Mouse (Mus musculus) macrophage (primary cell): ENCODE results near the gene Strbp. TPM values are rescaled to one million over a fixed set of nuclear protein-coding genes. Genes with fewer than 3 reads are reported as not detected.
"Not testable (repeated sequence)": the region's sequence is repeated elsewhere in the genome, so short reads cannot be mapped to it uniquely, and the experiment has no call there.

ENCODE experiments used
- H3K27ac ChIP-seq: fragments of 350-480 bp; formaldehyde crosslinking; 2 replicates; pipeline ENCODE4 v1.9.0; 2021
- H3K36me3 ChIP-seq: fragments of 350-480 bp; formaldehyde crosslinking; 2 replicates; pipeline ENCODE4 v1.9.0; 2021; ENCODE audit errors: inconsistent target
- H3K4me3 ChIP-seq: fragments of 350-480 bp; formaldehyde crosslinking; 2 replicates; pipeline ENCODE4 v1.9.0; 2021; ENCODE audit errors: inconsistent target
- H3K79me2 ChIP-seq: fragments of 350-480 bp; formaldehyde crosslinking; 2 replicates; pipeline ENCODE4 v1.9.0; 2021; ENCODE audit errors: inconsistent target
- WGBS: methylation state at CpG from one replicate; pipeline ENCODE4 v1.1.7; 2026; ENCODE audit warnings: inconsistent platforms; ENCODE audit not compliant: missing documents; 5-methylcytosine and 5-hydroxymethylcytosine counted together
- polyA plus RNA-seq: library from polyadenylated mRNA; stranded (reverse); fragments of 250-400 nt; gene quantifications from 3 replicates; pipeline ENCODE4 v1.2.4, GENCODE M21; 2018; ENCODE audit warnings: inconsistent platforms

The Strbp gene
- polyA plus RNA-seq, 1 experiment from 2014 or later = 3.2 TPM

DNA sequence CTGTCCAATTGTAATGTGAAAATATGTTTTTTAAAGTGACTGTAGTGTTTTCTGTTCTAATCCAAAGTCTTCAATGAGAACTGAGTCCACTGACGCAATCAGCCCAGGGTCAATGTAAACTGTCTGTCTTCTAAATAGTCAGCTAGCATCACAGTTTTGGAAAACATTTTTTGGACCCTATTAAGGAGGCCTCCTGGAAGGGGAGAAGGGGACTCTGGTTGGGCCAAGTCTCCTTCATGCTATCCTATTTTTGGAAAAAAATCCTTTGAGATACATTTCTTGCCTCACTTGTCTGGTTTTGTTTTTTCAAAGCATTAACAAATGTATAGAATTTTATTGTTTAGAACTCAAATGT lies 184.4 kb downstream of the Strbp start:
- Histone ChIP-seq H3K4me3 (no peak overlapping the region), H3K79me2 (no peaks in the 10 kb centered on the region), H3K27ac (no peak overlapping the region), H3K36me3 (peaks cover 11% of the 10 kb centered on the region; the same call in 1 of the 2 replicates)
- WGBS = 100% methylated on average over 1 of the region's 1 CpGs

GRCm38 (mm10) chr2:37518561-37519285 lies 184.9 kb downstream of the Strbp start:
- Histone ChIP-seq H3K4me3 (no peak overlapping the region), H3K36me3 (peaks cover 11% of the 10 kb centered on the region; the same call in 1 of the 2 replicates), H3K27ac (no peak overlapping the region), H3K79me2 (no peaks in the 10 kb centered on the region)
- 98% methylated on average over 4 of the region's 4 CpGs for WGBS

GRCm38 (mm10) chr2:37516922-37517462 lies 186.7 kb downstream of the Strbp start:
- no peaks in the 10 kb centered on the region for H3K79me2 ChIP-seq
- H3K36me3 ChIP-seq = peaks cover 19% of the 10 kb centered on the region; the same call in 1 of the 2 replicates
- no peak overlapping the region for H3K27ac ChIP-seq
- no peak overlapping the region for H3K4me3 ChIP-seq
- 92% methylated on average over 4 of the region's 4 CpGs for WGBS

DNA sequence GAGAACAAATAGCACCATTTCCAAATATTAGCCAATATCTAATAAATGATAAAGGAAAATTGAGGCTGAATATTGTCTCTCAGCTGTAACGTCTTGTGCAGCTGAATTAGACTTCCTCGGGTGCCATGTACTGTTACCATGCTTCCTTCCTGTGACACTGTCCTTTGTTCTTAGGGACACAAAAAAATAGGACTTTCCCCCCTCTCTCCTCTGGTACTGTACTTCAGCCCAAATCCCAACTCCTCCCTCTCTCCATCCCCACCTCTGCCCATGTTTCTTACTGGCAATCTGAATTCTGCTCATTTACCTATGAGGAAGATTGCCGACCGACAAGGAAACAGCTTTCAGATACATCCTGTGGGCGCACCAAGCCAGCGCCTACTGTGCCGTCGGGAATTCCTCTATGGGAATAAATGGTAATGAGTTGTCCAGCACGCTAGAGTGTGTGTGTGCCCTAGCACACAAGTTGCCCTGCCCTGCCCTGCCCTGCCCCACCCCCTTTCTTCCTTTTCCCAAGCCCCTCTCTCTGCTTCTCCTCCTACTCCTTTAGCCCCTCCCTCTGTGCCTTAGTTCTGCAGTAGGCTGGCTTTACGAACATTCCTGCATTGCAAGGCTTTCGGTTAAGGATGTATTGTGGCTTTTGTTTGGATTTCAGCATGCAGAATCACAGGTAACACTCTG lies 187.5 kb downstream of the Strbp start, which contains the start of gene Gpr21:
Gpr21 (plus strand) TSS at position 303 of the 681 bp plus-strand sequence.
- Histone ChIP-seq H3K27ac (no peak within 1 kb of the TSS), H3K4me3 (no peak within 1 kb of the TSS), H3K79me2 (no peaks in the 10 kb centered on the region), H3K36me3 (peaks cover 20% of the 10 kb centered on the region; the same call in 1 of the 2 replicates)
- 84% methylated on average over 11 of the region's 11 CpGs for WGBS

GRCm38 (mm10) chr2:37511134-37511901 lies 192.3 kb downstream of the Strbp start:
- H3K4me3 ChIP-seq = no peak overlapping the region
- no peaks in the 10 kb centered on the region for H3K79me2 ChIP-seq
- 100% methylated on average over 4 of the region's 4 CpGs for WGBS
- H3K27ac ChIP-seq = no peak overlapping the region
- peaks cover 24% of the 10 kb centered on the region for H3K36me3 ChIP-seq

GRCm38 (mm10) chr2:37505856-37506255 lies 197.8 kb downstream of the Strbp start:
- H3K4me3 ChIP-seq, H3K27ac ChIP-seq, H3K79me2 ChIP-seq: not testable (repeated sequence)
- 80% methylated on average over 2 of the region's 2 CpGs for WGBS
- peaks cover 43% of the 10 kb centered on the region for H3K36me3 ChIP-seq

DNA sequence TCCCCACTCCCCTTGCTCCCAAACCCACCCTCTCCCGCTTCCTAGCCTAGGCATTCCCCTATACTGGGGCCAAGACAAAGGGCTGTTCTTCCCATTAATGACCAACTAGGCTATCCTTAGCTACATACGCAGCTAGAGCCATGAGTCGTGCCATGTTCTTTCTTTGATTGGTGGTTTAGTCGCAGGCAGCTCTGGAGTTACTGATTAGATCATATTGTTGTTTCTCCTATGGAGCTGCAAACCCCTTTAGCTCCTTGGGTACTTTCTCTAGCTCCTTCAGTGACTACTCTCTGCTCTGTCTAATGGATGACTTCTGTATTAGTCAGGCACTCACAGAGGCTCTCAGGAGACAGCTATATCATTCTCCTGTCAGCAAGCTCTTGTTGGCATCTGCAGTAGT lies 206.3 kb downstream of the Strbp start:
- Histone ChIP-seq H3K4me3 (no peak overlapping the region), H3K27ac (no peak overlapping the region), H3K36me3 (peaks cover 65% of the 10 kb centered on the region), H3K79me2 (no peaks in the 10 kb centered on the region)
- 100% methylated on average over 4 of the region's 4 CpGs for WGBS

GRCm38 (mm10) chr2:37488956-37489355 lies 214.7 kb downstream of the Strbp start:
- WGBS = 100% methylated on average over 2 of the region's 2 CpGs
- Histone ChIP-seq H3K79me2 (no peaks in the 10 kb centered on the region), H3K4me3 (no peak overlapping the region), H3K27ac (no peak overlapping the region), H3K36me3 (peaks cover 48% of the 10 kb centered on the region)

GRCm38 (mm10) chr2:37486408-37486807 lies 217.3 kb downstream of the Strbp start:
- Histone ChIP-seq H3K36me3 (peaks cover 34% of the 10 kb centered on the region), H3K4me3 (no peak overlapping the region), H3K27ac (no peak overlapping the region), H3K79me2 (no peaks in the 10 kb centered on the region)

DNA sequence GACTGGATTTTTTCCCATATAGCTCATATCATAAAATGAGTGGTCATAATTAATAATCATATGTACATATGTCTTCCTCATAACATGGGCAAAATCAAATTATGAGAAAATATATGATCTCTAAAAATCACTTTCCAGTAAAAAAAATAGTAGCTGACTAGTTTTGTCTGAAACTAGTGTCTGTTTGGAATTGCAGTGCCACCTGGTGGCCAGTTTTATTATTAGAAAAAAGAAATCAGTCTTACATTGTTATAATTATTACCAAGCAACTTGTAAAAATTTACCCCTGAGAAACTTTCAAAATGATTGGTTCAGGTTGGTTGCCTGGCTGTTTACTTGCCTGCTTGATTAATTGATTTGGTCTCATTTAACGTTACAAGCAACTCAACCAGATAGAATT lies 218.3 kb downstream of the Strbp start:
- Histone ChIP-seq H3K36me3 (peaks cover 23% of the 10 kb centered on the region), H3K4me3 (no peak overlapping the region), H3K27ac (no peak overlapping the region), H3K79me2 (no peaks in the 10 kb centered on the region)
- WGBS = 92% methylated on average over 1 of the region's 1 CpGs

GRCm38 (mm10) chr2:37484165-37484564 lies 219.5 kb downstream of the Strbp start:
- Histone ChIP-seq H3K27ac (no peak overlapping the region), H3K4me3 (no peak overlapping the region), H3K36me3 (peaks cover 22% of the 10 kb centered on the region), H3K79me2 (no peaks in the 10 kb centered on the region)
- WGBS = 69% methylated on average over 2 of the region's 2 CpGs

DNA sequence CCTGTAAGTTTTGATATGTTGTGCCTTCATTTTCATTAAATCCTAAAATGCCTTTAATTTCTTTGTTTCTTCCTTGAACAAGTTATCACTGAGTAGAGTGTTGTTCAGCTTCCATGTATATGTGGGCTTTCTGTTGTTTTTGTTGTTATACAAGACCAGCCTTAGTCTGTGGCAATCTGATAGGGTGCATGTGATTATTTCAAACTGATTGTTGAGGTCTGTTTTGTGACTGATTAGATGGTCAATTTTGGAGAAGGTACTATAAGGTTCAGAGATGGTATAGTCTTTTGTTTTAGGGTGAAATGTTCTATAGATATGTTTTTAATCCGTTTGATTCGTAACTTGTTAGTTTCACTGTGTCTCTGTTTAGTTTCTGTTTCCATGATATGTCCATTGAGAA lies 223.6 kb downstream of the Strbp start:
- Histone ChIP-seq H3K79me2 (no peaks in the 10 kb centered on the region), H3K36me3 (peaks cover 40% of the 10 kb centered on the region), H3K4me3 (no peak overlapping the region), H3K27ac (no peak overlapping the region)
- WGBS = 91% methylated on average over 2 of the region's 2 CpGs

GRCm38 (mm10) chr2:37479559-37479958 lies 224.1 kb downstream of the Strbp start:
- no peaks in the 10 kb centered on the region for H3K79me2 ChIP-seq
- no peak overlapping the region for H3K4me3 ChIP-seq
- no peak overlapping the region for H3K27ac ChIP-seq

DNA sequence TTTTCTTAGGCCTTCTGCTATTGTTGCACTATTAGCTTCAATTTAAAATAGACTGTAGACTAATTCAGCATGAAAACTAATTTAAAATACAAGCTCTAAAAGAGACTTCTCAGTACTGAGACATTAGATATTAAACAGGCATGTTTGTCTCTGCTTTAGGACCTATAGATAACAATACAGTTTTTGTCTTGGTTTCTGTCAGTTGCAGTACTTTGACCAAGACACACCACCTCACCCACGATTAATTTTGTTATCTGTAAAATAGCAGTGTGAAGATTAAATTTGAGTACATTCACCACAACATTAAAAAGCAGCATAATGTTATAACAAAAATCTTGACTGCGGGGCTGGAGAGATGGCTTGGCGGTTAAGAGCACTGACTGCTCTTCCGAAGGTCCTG lies 237.4 kb downstream of the Strbp start:
- no peak overlapping the region for H3K27ac ChIP-seq
- peaks cover 13% of the 10 kb centered on the region for H3K36me3 ChIP-seq
- H3K4me3 ChIP-seq = no peak overlapping the region
- 90% methylated on average over 4 of the region's 4 CpGs for WGBS
- peaks cover 68% of the 10 kb centered on the region for H3K79me2 ChIP-seq

More at GRCm38 (mm10) chr2:37479559-37479958, 224.1 kb downstream of the Strbp start:
- H3K36me3 ChIP-seq = peaks cover 43% of the 10 kb centered on the region

DNA sequence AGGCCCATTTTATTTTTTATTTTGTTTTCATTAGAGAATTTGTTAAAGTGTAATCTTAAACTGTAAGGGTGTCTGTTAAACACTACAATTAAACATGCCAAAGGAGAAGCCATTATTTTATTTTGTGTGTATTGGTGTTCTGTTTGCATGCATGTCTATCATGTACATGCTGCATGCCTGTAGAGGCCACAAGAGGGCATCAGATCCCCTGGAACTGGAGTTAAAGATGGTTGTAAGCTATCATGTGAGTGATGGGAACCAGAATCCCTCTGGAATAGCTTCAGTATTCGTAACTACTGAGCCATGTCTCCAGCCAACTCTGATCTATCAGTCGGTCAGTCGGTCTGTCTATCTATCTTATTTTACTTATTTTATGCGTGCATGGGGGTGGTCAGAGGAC lies 243.0 kb downstream of the Strbp start:
- no peaks in the 10 kb centered on the region for H3K36me3 ChIP-seq
- whole genome bisulfite sequencing = 84% methylated on average over 4 of the region's 4 CpGs
- peaks cover 99% of the 10 kb centered on the region for H3K79me2 ChIP-seq
- no peak overlapping the region for H3K4me3 ChIP-seq
- no peak overlapping the region for H3K27ac ChIP-seq
